Mouse (Mus musculus): ENCODE measurements around the gene Eftud2. TPM values are rescaled to one million over a fixed set of nuclear protein-coding genes. Genes with fewer than 3 reads are reported as not detected.

The Eftud2 gene
- polyA plus RNA-seq, 1 experiment = 159 TPM

GRCm38 (mm10) chr11:102836146-102836545 is 44.6 kb downstream of the Eftud2 start:
- Histone ChIP-seq H3K4me1 (ENCODE audit: control insufficient read depth, insufficient read depth, low read length) (no peaks in the 10 kb centered on the region), H3K4me3 (replicated peaks; ENCODE audit: control insufficient read depth, low read depth, low read length) (no peak overlapping the region), H3K27ac (ENCODE audit: control insufficient read depth, insufficient read depth, low read depth, low read length, poor library complexity) (no peak overlapping the region)
- TF ChIP-seq POLR2A (IDR thresholded peaks at IDR 0.05; ENCODE audit: borderline replicate concordance, control insufficient read depth, low read depth, low read length) (no peak), CTCF (IDR thresholded peaks at IDR 0.05; ENCODE audit: control insufficient read depth, insufficient read depth, low read length) (no peak)
- 86% methylated on average over 9 of the region's 9 CpGs for WGBS

GRCm38 (mm10) chr11:102835549-102835948 is 45.2 kb downstream of the Eftud2 start, which contains the start of gene Higd1b:
TSS of gene Higd1b (plus strand) at chr11:102835849.
- Histone ChIP-seq H3K4me3 (replicated peaks; ENCODE audit: control insufficient read depth, low read depth, low read length) (no peak within 1 kb of the TSS), H3K4me1 (ENCODE audit: control insufficient read depth, insufficient read depth, low read length) (no peaks in the 10 kb centered on the region), H3K27ac (ENCODE audit: control insufficient read depth, insufficient read depth, low read depth, low read length, poor library complexity) (no peak within 1 kb of the TSS)
- WGBS = 75% methylated on average over 4 of the region's 4 CpGs
- TF ChIP-seq CTCF (IDR thresholded peaks at IDR 0.05; ENCODE audit: control insufficient read depth, insufficient read depth, low read length) (no peak), POLR2A (IDR thresholded peaks at IDR 0.05; ENCODE audit: borderline replicate concordance, control insufficient read depth, low read depth, low read length) (no peak)

- WGBS = 84% methylated on average over 10 of the region's 10 CpGs
- no peak for TF ChIP-seq POLR2A (IDR thresholded peaks at IDR 0.05; ENCODE audit: borderline replicate concordance, control insufficient read depth, low read depth, low read length)
- no peak for TF ChIP-seq CTCF (IDR thresholded peaks at IDR 0.05; ENCODE audit: control insufficient read depth, insufficient read depth, low read length)
- Histone ChIP-seq H3K4me3 (replicated peaks; ENCODE audit: control insufficient read depth, low read depth, low read length) (no peak overlapping the region), H3K4me1 (ENCODE audit: control insufficient read depth, insufficient read depth, low read length) (no peaks in the 10 kb centered on the region), H3K27ac (ENCODE audit: control insufficient read depth, insufficient read depth, low read depth, low read length, poor library complexity) (no peak overlapping the region)
These were observed 46.6 kb downstream of the Eftud2 start for GRCm38 (mm10) chr11:102834219-102834618.

- no peak overlapping the region for H3K4me3 ChIP-seq (replicated peaks; ENCODE audit: control insufficient read depth, low read depth, low read length)
- H3K27ac ChIP-seq (ENCODE audit: control insufficient read depth, insufficient read depth, low read depth, low read length, poor library complexity) = no peak overlapping the region
- H3K4me1 ChIP-seq (ENCODE audit: control insufficient read depth, insufficient read depth, low read length) = no peaks in the 10 kb centered on the region
- no peak for TF ChIP-seq CTCF (IDR thresholded peaks at IDR 0.05; ENCODE audit: control insufficient read depth, insufficient read depth, low read length)
- no peak for TF ChIP-seq POLR2A (IDR thresholded peaks at IDR 0.05; ENCODE audit: borderline replicate concordance, control insufficient read depth, low read depth, low read length)
- WGBS = 77% methylated on average over 18 of the region's 18 CpGs
These were observed 48.0 kb downstream of the Eftud2 start for GRCm38 (mm10) chr11:102832700-102833297.

GRCm38 (mm10) chr11:102830276-102830675 is 50.5 kb downstream of the Eftud2 start:
- WGBS = 67% methylated on average over 4 of the region's 4 CpGs
- TF ChIP-seq CTCF (IDR thresholded peaks at IDR 0.05; ENCODE audit: control insufficient read depth, insufficient read depth, low read length) (no peak), POLR2A (IDR thresholded peaks at IDR 0.05; ENCODE audit: borderline replicate concordance, control insufficient read depth, low read depth, low read length) (no peak)
- Histone ChIP-seq H3K4me1 (ENCODE audit: control insufficient read depth, insufficient read depth, low read length) (no peaks in the 10 kb centered on the region), H3K4me3 (replicated peaks; ENCODE audit: control insufficient read depth, low read depth, low read length) (no peak overlapping the region), H3K27ac (ENCODE audit: control insufficient read depth, insufficient read depth, low read depth, low read length, poor library complexity) (no peak overlapping the region)

GRCm38 (mm10) chr11:102827097-102827496 is 53.7 kb downstream of the Eftud2 start:
- WGBS = 39% methylated on average over 4 of the region's 4 CpGs
- no peak overlapping the region for H3K4me3 ChIP-seq (replicated peaks; ENCODE audit: control insufficient read depth, low read depth, low read length)
- no peak for TF ChIP-seq CTCF (IDR thresholded peaks at IDR 0.05; ENCODE audit: control insufficient read depth, insufficient read depth, low read length)
- TF ChIP-seq POLR2A (IDR thresholded peaks at IDR 0.05; ENCODE audit: borderline replicate concordance, control insufficient read depth, low read depth, low read length) = no peak
- no peaks in the 10 kb centered on the region; the same call in 1 of the 2 replicates for H3K4me1 ChIP-seq (ENCODE audit: control insufficient read depth, insufficient read depth, low read length)
- H3K27ac ChIP-seq (ENCODE audit: control insufficient read depth, insufficient read depth, low read depth, low read length, poor library complexity) = no peak overlapping the region

- TF ChIP-seq POLR2A (IDR thresholded peaks at IDR 0.05; ENCODE audit: borderline replicate concordance, control insufficient read depth, low read depth, low read length) (no peak), CTCF (IDR thresholded peaks at IDR 0.05; ENCODE audit: control insufficient read depth, insufficient read depth, low read length) (no peak)
- WGBS = 82% methylated on average over 2 of the region's 2 CpGs
- no peak overlapping the region for H3K4me3 ChIP-seq (replicated peaks; ENCODE audit: control insufficient read depth, low read depth, low read length)
- no peak overlapping the region for H3K27ac ChIP-seq (ENCODE audit: control insufficient read depth, insufficient read depth, low read depth, low read length, poor library complexity)
- no peaks in the 10 kb centered on the region; the same call in 1 of the 2 replicates for H3K4me1 ChIP-seq (ENCODE audit: control insufficient read depth, insufficient read depth, low read length)
These were observed 54.3 kb downstream of the Eftud2 start for GRCm38 (mm10) chr11:102826476-102826875.

- WGBS = 43% methylated on average over 6 of the region's 6 CpGs
- Histone ChIP-seq H3K4me1 (ENCODE audit: control insufficient read depth, insufficient read depth, low read length) (no peaks in the 10 kb centered on the region; the same call in 1 of the 2 replicates), H3K27ac (ENCODE audit: control insufficient read depth, insufficient read depth, low read depth, low read length, poor library complexity) (no peak overlapping the region), H3K4me3 (replicated peaks; ENCODE audit: control insufficient read depth, low read depth, low read length) (no peak overlapping the region)
- TF ChIP-seq CTCF (IDR thresholded peaks at IDR 0.05; ENCODE audit: control insufficient read depth, insufficient read depth, low read length) (no peak), POLR2A (IDR thresholded peaks at IDR 0.05; ENCODE audit: borderline replicate concordance, control insufficient read depth, low read depth, low read length) (no peak)
These were observed 59.6 kb downstream of the Eftud2 start for GRCm38 (mm10) chr11:102821231-102821630.
